Mouse (Mus musculus) liver, embryonic 14.5 days (tissue): ENCODE measurements at regions not wholly inside any gene's neighbourhood (a gene's known extent, or its start where the extent isn't known, plus 50 kb on each side); places are given as distances from the start of the nearest gene placed in this dataset.

ENCODE experiments used
- CTCF ChIP-seq: IDR thresholded peaks from 2 replicates; pipeline ENCODE4 v1.5.1; 2016; ENCODE audit warnings: antibody characterized with exemption, low read depth, control low read depth
- EP300 ChIP-seq: IDR thresholded peaks from 2 replicates; pipeline ENCODE4 v1.6.1; 2016; ENCODE audit warnings: antibody characterized with exemption, low read depth

DNA sequence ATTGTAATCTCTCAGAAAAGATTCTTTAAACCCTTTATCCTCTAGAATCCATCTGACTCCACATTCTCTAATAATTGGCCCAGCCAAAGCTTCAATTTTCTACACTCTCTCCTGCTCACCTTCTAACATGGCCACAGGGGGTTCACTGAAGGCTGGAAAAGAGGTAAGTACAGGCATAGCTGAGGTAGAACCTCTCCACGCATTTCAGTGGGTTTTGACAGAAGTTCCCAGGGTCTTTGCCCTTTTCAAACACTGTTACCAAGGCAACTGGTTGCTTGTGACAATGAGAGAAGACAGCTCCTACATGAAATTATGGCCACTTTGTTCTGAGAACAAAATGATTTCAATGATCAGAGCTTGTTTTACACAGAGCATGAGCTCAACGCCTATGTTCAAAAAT, 231.2 kb downstream of the Htr7 start:
- no peak for TF ChIP-seq CTCF
- TF ChIP-seq EP300: no peak
